Mouse (Mus musculus) intestine, embryonic 15.5 days (tissue): ENCODE data around the gene Tmc5. TPM values are rescaled to one million over a fixed set of nuclear protein-coding genes. Genes with fewer than 3 reads are reported as not detected.

ENCODE experiments used
- ATAC-seq: fragments of 200-750 bp; cut with Nextera tagmentation; 2 replicates; pipeline ENCODE4 v1.8.0; 2017; ENCODE audit warnings: moderate TSS enrichment, moderate library complexity
- H3K27ac ChIP-seq: fragments of 300-500 bp; sonication (generic); 2 replicates; pipeline ENCODE4 v1.5.1; 2015; ENCODE audit warnings: mild to moderate bottlenecking, inconsistent platforms
- H3K27me3 ChIP-seq: fragments of 300-500 bp; sonication (generic); replicated peaks from 2 replicates; pipeline ENCODE4 v1.6.1; 2015; ENCODE audit warnings: inconsistent platforms
- H3K36me3 ChIP-seq: fragments of 300-500 bp; sonication (generic); 2 replicates; pipeline ENCODE4 v1.6.1; 2015; ENCODE audit warnings: inconsistent platforms
- H3K4me1 ChIP-seq: fragments of 300-500 bp; sonication (generic); replicated peaks from 2 replicates; pipeline ENCODE4 v1.6.1; 2015; ENCODE audit warnings: inconsistent platforms
- H3K4me2 ChIP-seq: fragments of 300-500 bp; sonication (generic); replicated peaks from 2 replicates; pipeline ENCODE4 v1.6.1; 2015; ENCODE audit warnings: mild to moderate bottlenecking, inconsistent platforms
- H3K4me3 ChIP-seq: fragments of 300-500 bp; sonication (generic); replicated peaks from 2 replicates; pipeline ENCODE4 v1.5.1; 2015; ENCODE audit warnings: inconsistent platforms
- H3K9ac ChIP-seq: fragments of 300-500 bp; sonication (generic); 2 replicates; pipeline ENCODE4 v1.6.1; 2015; ENCODE audit warnings: inconsistent platforms
- H3K9me3 ChIP-seq: fragments of 300-500 bp; sonication (generic); 2 replicates; pipeline ENCODE4 v1.6.1; 2016; ENCODE audit warnings: inconsistent platforms
- WGBS: fragments of 180-500 bp; shearing (Covaris S2); methylation state at CpG from one replicate; pipeline ENCODE4 v1.1.7; 2015; 5-methylcytosine and 5-hydroxymethylcytosine counted together
- polyA plus RNA-seq: library from polyadenylated mRNA; unstranded; fragments of >200 nt; fragmentation: Nextera tagmentation; extraction: Ambion mirVana; gene quantifications from 2 replicates; pipeline ENCODE4 v1.2.1, GENCODE M21; 2015

The Tmc5 gene
- polyA plus RNA-seq, 1 experiment from 2014 or later, result 9.6 TPM

GRCm38 (mm10) chr7:118704001-118704850 is 107.1 kb downstream of the Tmc5 start:
- Histone ChIP-seq H3K36me3 (no peaks in the 10 kb centered on the region), H3K27ac (peak overlapping the region; percentile 89; the same call in 1 of the 2 replicates), H3K9me3 (no peaks in the 10 kb centered on the region), H3K9ac (no peak overlapping the region), H3K27me3 (no peaks in the 10 kb centered on the region), H3K4me1 (peaks cover 14% of the 10 kb centered on the region; the same call in 1 of the 2 replicates), H3K4me3 (peak overlapping the region; percentile 91), H3K4me2 (peak overlapping the region; percentile 78)
- 67% methylated on average over 9 of the region's 9 CpGs for WGBS
- ATAC-seq, result peak; percentile 65

GRCm38 (mm10) chr7:118705101-118705961 is 108.2 kb downstream of the Tmc5 start, which contains the start of gene Gde1:
Gene Gde1, minus strand, starts transcription at chr7:118705778.
- Histone ChIP-seq H3K36me3 (no peaks in the 10 kb centered on the region), H3K27me3 (no peaks in the 10 kb centered on the region), H3K9ac (peak within 1 kb of the TSS; percentile 90), H3K4me3 (peak within 1 kb of the TSS; percentile 91), H3K4me1 (peaks cover 14% of the 10 kb centered on the region; the same call in 1 of the 2 replicates), H3K9me3 (no peaks in the 10 kb centered on the region), H3K4me2 (peak within 1 kb of the TSS; percentile 78), H3K27ac (peak within 1 kb of the TSS; percentile 89)
- peak; percentile 86 for ATAC-seq
- under 1% methylated on average over 65 of the region's 66 CpGs for WGBS

GRCm38 (mm10) chr7:118706051-118706450 is 109.0 kb downstream of the Tmc5 start:
- H3K4me1 ChIP-seq, result peaks cover 14% of the 10 kb centered on the region; the same call in 1 of the 2 replicates
- no peak overlapping the region for H3K9ac ChIP-seq
- ATAC-seq, result no peak
- no peaks in the 10 kb centered on the region for H3K36me3 ChIP-seq
- H3K27ac ChIP-seq, result no peak overlapping the region
- H3K4me2 ChIP-seq, result peak overlapping the region; percentile 78
- H3K27me3 ChIP-seq, result no peaks in the 10 kb centered on the region
- WGBS, result 37% methylated on average over 6 of the region's 6 CpGs
- peak overlapping the region; percentile 91; the same call in 1 of the 2 replicates for H3K4me3 ChIP-seq
- H3K9me3 ChIP-seq, result no peaks in the 10 kb centered on the region

GRCm38 (mm10) chr7:118706488-118706887 is 109.4 kb downstream of the Tmc5 start:
- Histone ChIP-seq H3K27me3 (no peaks in the 10 kb centered on the region), H3K27ac (no peak overlapping the region), H3K4me2 (no peak overlapping the region), H3K9me3 (no peaks in the 10 kb centered on the region), H3K36me3 (no peaks in the 10 kb centered on the region), H3K9ac (no peak overlapping the region), H3K4me3 (no peak overlapping the region), H3K4me1 (peaks cover 14% of the 10 kb centered on the region; the same call in 1 of the 2 replicates)
- ATAC-seq, result no peak
- 90% methylated on average over 5 of the region's 5 CpGs for WGBS

GRCm38 (mm10) chr7:118707216-118707615 is 110.1 kb downstream of the Tmc5 start:
- H3K4me3 ChIP-seq, result no peak overlapping the region
- H3K27ac ChIP-seq, result no peak overlapping the region
- peaks cover 14% of the 10 kb centered on the region; the same call in 1 of the 2 replicates for H3K4me1 ChIP-seq
- H3K9me3 ChIP-seq, result no peaks in the 10 kb centered on the region
- H3K36me3 ChIP-seq, result no peaks in the 10 kb centered on the region
- ATAC-seq, result no peak
- H3K27me3 ChIP-seq, result no peaks in the 10 kb centered on the region
- H3K9ac ChIP-seq, result no peak overlapping the region
- WGBS, result 54% methylated on average over 2 of the region's 2 CpGs
- H3K4me2 ChIP-seq, result no peak overlapping the region

GRCm38 (mm10) chr7:118708002-118708401 is 110.9 kb downstream of the Tmc5 start:
- Histone ChIP-seq H3K9ac (no peak overlapping the region), H3K27me3 (no peaks in the 10 kb centered on the region), H3K4me3 (no peak overlapping the region), H3K27ac (peak overlapping the region; percentile 9; the same call in 1 of the 2 replicates), H3K4me2 (no peak overlapping the region), H3K9me3 (no peaks in the 10 kb centered on the region), H3K36me3 (no peaks in the 10 kb centered on the region), H3K4me1 (peaks cover 14% of the 10 kb centered on the region; the same call in 1 of the 2 replicates)
- 59% methylated on average over 4 of the region's 4 CpGs for WGBS
- ATAC-seq, result peak; percentile 27

- 71% methylated on average over 5 of the region's 5 CpGs for WGBS
- Histone ChIP-seq H3K9ac (no peak overlapping the region), H3K4me1 (peaks cover 7% of the 10 kb centered on the region; the same call in 1 of the 2 replicates)
Observed at GRCm38 (mm10) chr7:118710776-118711175, 113.7 kb downstream of the Tmc5 start.

GRCm38 (mm10) chr7:118712228-118713173 is 115.4 kb downstream of the Tmc5 start, which contains the start of gene Ccp110:
Gene Ccp110, plus strand, starts transcription at chr7:118712552.
- Histone ChIP-seq H3K4me1 (0 out of 2 replicates have a peak, but pooled peaks cover 3% of the 10 kb centered on the region), H3K4me3 (peak within 1 kb of the TSS; percentile 65), H3K27me3 (no peaks in the 10 kb centered on the region), H3K27ac (no peak within 1 kb of the TSS), H3K36me3 (no peaks in the 10 kb centered on the region), H3K4me2 (peak within 1 kb of the TSS; percentile 85), H3K9ac (peak within 1 kb of the TSS; percentile 59), H3K9me3 (no peaks in the 10 kb centered on the region)
- WGBS, result under 1% methylated on average over 48 of the region's 48 CpGs
- peak; percentile 96 for ATAC-seq

More at GRCm38 (mm10) chr7:118710776-118711175, 113.7 kb downstream of the Tmc5 start:
- Histone ChIP-seq H3K4me2 (no peak overlapping the region), H3K36me3 (no peaks in the 10 kb centered on the region), H3K27ac (no peak overlapping the region), H3K4me3 (no peak overlapping the region), H3K27me3 (no peaks in the 10 kb centered on the region), H3K9me3 (no peaks in the 10 kb centered on the region)
- ATAC-seq, result no peak

GRCm38 (mm10) chr7:118714873-118715272 is 117.8 kb downstream of the Tmc5 start:
- no peak overlapping the region for H3K27ac ChIP-seq
- no peak for ATAC-seq
- 0 out of 2 replicates have a peak, but pooled peaks cover 3% of the 10 kb centered on the region for H3K4me1 ChIP-seq
- 0 out of 2 replicates have a peak, but pooled peaks cover 3% of the 10 kb centered on the region for H3K36me3 ChIP-seq
- 93% methylated on average over 1 of the region's 1 CpGs for WGBS
- no peak overlapping the region for H3K4me3 ChIP-seq
- H3K4me2 ChIP-seq, result no peak overlapping the region
- H3K9ac ChIP-seq, result no peak overlapping the region
- H3K27me3 ChIP-seq, result no peaks in the 10 kb centered on the region
- H3K9me3 ChIP-seq, result no peaks in the 10 kb centered on the region

- Histone ChIP-seq H3K4me1 (0 out of 2 replicates have a peak, but pooled peaks cover 2% of the 10 kb centered on the region), H3K27me3 (no peaks in the 10 kb centered on the region), H3K9me3 (no peaks in the 10 kb centered on the region), H3K36me3 (0 out of 2 replicates have a peak, but pooled peaks cover 4% of the 10 kb centered on the region), H3K4me2 (no peak overlapping the region), H3K4me3 (no peak overlapping the region), H3K9ac (no peak overlapping the region), H3K27ac (no peak overlapping the region)
- no peak for ATAC-seq
- WGBS, result 91% methylated on average over 4 of the region's 4 CpGs
Observed at GRCm38 (mm10) chr7:118718066-118718465, 121.0 kb downstream of the Tmc5 start.

GRCm38 (mm10) chr7:118723927-118724326 is 126.8 kb downstream of the Tmc5 start:
- H3K9me3 ChIP-seq, result no peaks in the 10 kb centered on the region
- no peak overlapping the region for H3K27ac ChIP-seq
- no peak overlapping the region for H3K9ac ChIP-seq
- no peak overlapping the region for H3K4me3 ChIP-seq
- 91% methylated on average over 9 of the region's 9 CpGs for WGBS
- no peak for ATAC-seq
- H3K27me3 ChIP-seq, result no peaks in the 10 kb centered on the region
- 0 out of 2 replicates have a peak, but pooled peaks cover 4% of the 10 kb centered on the region for H3K36me3 ChIP-seq
- no peaks in the 10 kb centered on the region for H3K4me1 ChIP-seq
- H3K4me2 ChIP-seq, result no peak overlapping the region
